Mouse (Mus musculus) liver, embryonic 14.5 days (tissue): ENCODE measurements at regions not wholly inside any gene's neighbourhood (a gene's known extent, or its start where the extent isn't known, plus 50 kb on each side); places are given as distances from the start of the nearest gene placed in this dataset.

Experiments used
- ATAC-seq: fragments of 200-750 bp; cut with Nextera tagmentation; 2 replicates; pipeline ENCODE4 v1.8.0; 2017; ENCODE audit warnings: moderate number of reproducible peaks, mild to moderate bottlenecking, moderate library complexity; ENCODE audit not compliant: insufficient read depth
- DNase-seq, 3 experiments: peaks; one replicate each; pipeline ENCODE4 v3.0.0-alpha.2; 2012 to 2013; ENCODE audit warnings: low read depth in 3 of 3, low spot score in 3 of 3
- H3K27ac ChIP-seq: fragments of 300-500 bp; sonication (generic); 2 replicates; pipeline ENCODE4 v1.5.1; 2014; ENCODE audit warnings: moderate library complexity, mild to moderate bottlenecking, control low read depth, inconsistent platforms
- H3K27me3 ChIP-seq: fragments of 300-500 bp; sonication (generic); 2 replicates; pipeline ENCODE4 v1.6.1; 2014; ENCODE audit warnings: mild to moderate bottlenecking, low read length, moderate library complexity; ENCODE audit not compliant: control insufficient read depth, insufficient read depth
- H3K36me3 ChIP-seq: fragments of 300-500 bp; sonication (generic); replicated peaks from 2 replicates; pipeline ENCODE4 v1.6.1; 2014; ENCODE audit warnings: low read depth; ENCODE audit not compliant: control insufficient read depth, insufficient read depth
- H3K4me1 ChIP-seq, 2 experiments: fragments of 200-500 bp in 1 of 2; fragments of 300-500 bp in 1 of 2; sonication (generic) in 1 of 2; replicated peaks; 2 replicates each; pipeline ENCODE4 v1.6.1; 2012 to 2014; ENCODE audit warnings: antibody characterized with exemption in 1 of 2, inconsistent platforms in 1 of 2, low read length in 1 of 2; ENCODE audit not compliant: control insufficient read depth in 2 of 2, insufficient read depth in 2 of 2
- H3K4me2 ChIP-seq: fragments of 300-500 bp; sonication (generic); 2 replicates; pipeline ENCODE4 v1.6.1; 2014; ENCODE audit warnings: low read depth, mild to moderate bottlenecking, control low read depth, moderate library complexity
- H3K4me3 ChIP-seq, 2 experiments: fragments of 200-500 bp in 1 of 2; fragments of 300-500 bp in 1 of 2; sonication (generic) in 1 of 2; 2 replicates each; pipeline ENCODE4 v1.5.1; 2012 to 2014; ENCODE audit warnings: low read depth in 2 of 2, low read length in 2 of 2, mild to moderate bottlenecking in 2 of 2, control low read depth in 1 of 2, inconsistent platforms in 1 of 2, moderate library complexity in 1 of 2; ENCODE audit not compliant: insufficient read depth in 1 of 2
- H3K9ac ChIP-seq: fragments of 300-500 bp; sonication (generic); replicated peaks from 2 replicates; pipeline ENCODE4 v1.6.1; 2014; ENCODE audit warnings: mild to moderate bottlenecking, control low read depth, moderate library complexity
- H3K9me3 ChIP-seq: fragments of 300-500 bp; sonication (generic); 2 replicates; pipeline ENCODE4 v1.6.1; 2016; ENCODE audit warnings: low read length, mixed read lengths; ENCODE audit not compliant: control insufficient read depth
- CTCF ChIP-seq: IDR thresholded peaks from 2 replicates; pipeline ENCODE4 v1.5.1; 2016; ENCODE audit warnings: antibody characterized with exemption, low read depth, control low read depth
- EP300 ChIP-seq: IDR thresholded peaks from 2 replicates; pipeline ENCODE4 v1.6.1; 2016; ENCODE audit warnings: antibody characterized with exemption, low read depth
- WGBS: fragments of 180-500 bp; shearing (Covaris S2); extraction: QIAGEN DNeasy Blood & Tissue Kit; methylation state at CpG from one replicate; pipeline ENCODE4 v1.1.7; 2014; ENCODE audit not compliant: insufficient replicate concordance; 5-methylcytosine and 5-hydroxymethylcytosine counted together

- Histone ChIP-seq H3K27ac (no peak overlapping the region), H3K9me3 (no peaks in the 10 kb centered on the region), H3K9ac (no peak overlapping the region), H3K36me3 (no peaks in the 10 kb centered on the region), H3K4me3 (no peak overlapping the region), H3K4me2 (no peak overlapping the region), H3K27me3 (no peaks in the 10 kb centered on the region), H3K4me1 (no peaks in the 10 kb centered on the region)
- ATAC-seq (no peak), DNase-seq (no peak)
- WGBS = 50% methylated on average over 7 of the region's 7 CpGs
- no peak for TF ChIP-seq CTCF
- no peak for TF ChIP-seq EP300
These were observed 336.2 kb downstream of the Pdcd6ip start for GRCm38 (mm10) chr9:113371718-113372306.

- TF ChIP-seq CTCF (no peak), EP300 (no peak)
- H3K9me3 ChIP-seq = no peaks in the 10 kb centered on the region
- H3K27ac ChIP-seq = no peak overlapping the region
- no peaks in the 10 kb centered on the region for H3K36me3 ChIP-seq
- H3K4me1 ChIP-seq = no peaks in the 10 kb centered on the region
- H3K9ac ChIP-seq = no peak overlapping the region
- DNase-seq = no peak
- WGBS = 63% methylated on average over 5 of the region's 5 CpGs
- H3K4me3 ChIP-seq = no peak overlapping the region
- no peak overlapping the region for H3K4me2 ChIP-seq
- H3K27me3 ChIP-seq = no peaks in the 10 kb centered on the region
- no peak for ATAC-seq
These were observed 360.1 kb downstream of the Pdcd6ip start for GRCm38 (mm10) chr9:113347942-113348341.

DNA sequence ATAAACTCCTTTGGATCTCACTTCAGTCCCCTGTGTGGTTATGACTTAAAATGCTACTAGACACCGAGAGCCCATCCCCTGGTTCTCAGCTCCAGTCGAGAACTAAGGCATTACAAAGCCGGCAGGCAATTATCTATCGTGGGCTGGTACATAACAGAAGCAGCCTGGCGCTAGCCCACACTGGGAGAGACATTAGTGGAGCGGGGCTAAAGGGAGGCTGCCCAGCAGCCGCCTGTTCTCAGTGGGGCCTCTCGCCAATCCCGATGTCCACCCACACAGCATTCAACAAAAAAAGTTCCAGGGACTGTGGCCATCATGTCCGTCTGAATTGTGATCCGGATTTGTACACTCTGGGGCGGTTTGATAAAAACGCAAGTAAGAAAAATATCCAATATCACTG, 361.5 kb downstream of the Pdcd6ip start:
- ATAC-seq = no peak
- no peak overlapping the region for H3K9ac ChIP-seq
- no peak overlapping the region for H3K4me3 ChIP-seq
- WGBS = 76% methylated on average over 13 of the region's 13 CpGs
- no peaks in the 10 kb centered on the region for H3K4me1 ChIP-seq
- TF ChIP-seq CTCF (no peak), EP300 (no peak)
- H3K27ac ChIP-seq = no peak overlapping the region
- no peak overlapping the region for H3K4me2 ChIP-seq
- H3K27me3 ChIP-seq = no peaks in the 10 kb centered on the region
- DNase-seq = no peak
- no peaks in the 10 kb centered on the region for H3K9me3 ChIP-seq
- H3K36me3 ChIP-seq = no peaks in the 10 kb centered on the region

- Histone ChIP-seq H3K4me2 (no peak overlapping the region), H3K36me3 (no peaks in the 10 kb centered on the region), H3K27ac (no peak overlapping the region), H3K9ac (no peak overlapping the region), H3K4me1 (no peaks in the 10 kb centered on the region), H3K4me3 (no peak overlapping the region), H3K9me3 (no peaks in the 10 kb centered on the region), H3K27me3 (no peaks in the 10 kb centered on the region)
- DNase-seq (no peak), ATAC-seq (no peak)
- TF ChIP-seq CTCF (no peak), EP300 (no peak)
- WGBS = 56% methylated on average over 7 of the region's 7 CpGs
These were observed 365.9 kb downstream of the Pdcd6ip start for GRCm38 (mm10) chr9:113342131-113342530.

DNA sequence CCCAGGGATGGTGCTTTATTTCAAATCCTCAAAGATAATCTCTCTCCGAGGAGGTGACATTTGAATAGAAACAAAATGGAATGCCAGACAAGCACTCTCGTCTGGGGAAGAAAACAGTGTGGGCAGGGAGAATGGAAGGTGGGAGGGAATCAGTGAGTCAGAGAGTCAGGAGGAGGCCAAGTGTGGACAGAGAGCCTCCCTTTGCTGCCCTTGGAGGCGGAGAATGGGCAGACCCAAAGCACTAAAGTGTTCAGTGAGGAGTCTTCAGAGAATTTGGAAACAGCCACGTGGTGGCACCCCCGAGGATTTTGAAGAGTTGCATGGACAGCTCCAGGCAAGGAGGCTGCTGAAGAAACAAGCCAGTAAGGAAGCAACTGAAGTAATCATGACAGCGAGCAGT, 367.2 kb downstream of the Pdcd6ip start:
- TF ChIP-seq CTCF (no peak), EP300 (no peak)
- H3K4me3 ChIP-seq = no peak overlapping the region
- DNase-seq (no peak), ATAC-seq (no peak)
- no peak overlapping the region for H3K9ac ChIP-seq
- H3K27ac ChIP-seq = no peak overlapping the region
- no peak overlapping the region for H3K4me2 ChIP-seq
- H3K4me1 ChIP-seq = no peaks in the 10 kb centered on the region
- WGBS = 43% methylated on average over 6 of the region's 6 CpGs
- no peaks in the 10 kb centered on the region for H3K9me3 ChIP-seq
- no peaks in the 10 kb centered on the region for H3K27me3 ChIP-seq
- no peaks in the 10 kb centered on the region for H3K36me3 ChIP-seq
